Mouse (Mus musculus): ENCODE results near the gene Eif4g1.

Gene Eif4g1

GRCm38 (mm10) chr16:20726384-20726783 is 58.3 kb downstream of the Eif4g1 start:
- no peak for DNase-seq (ENCODE audit: low read depth)

GRCm38 (mm10) chr16:20730293-20730711 is 62.2 kb downstream of the Eif4g1 start:
- no peak for DNase-seq (ENCODE audit: low read depth)

- no peak for DNase-seq (ENCODE audit: low read depth)
Observed at GRCm38 (mm10) chr16:20731688-20732087, 63.6 kb downstream of the Eif4g1 start.

- no peak for DNase-seq (ENCODE audit: low read depth)
Observed at GRCm38 (mm10) chr16:20732251-20732924, 64.3 kb downstream of the Eif4g1 start.

- no peak for DNase-seq (ENCODE audit: low read depth)
Observed at GRCm38 (mm10) chr16:20732925-20733730, 65.0 kb downstream of the Eif4g1 start, which contains the start of gene Chrd. TSS of gene Chrd (plus strand) at chr16:20733127.

- DNase-seq (ENCODE audit: low read depth) = no peak
Observed at GRCm38 (mm10) chr16:20733731-20734730, 65.9 kb downstream of the Eif4g1 start, which contains the start of gene Thpo. TSS of gene Thpo (minus strand) at chr16:20734511.

GRCm38 (mm10) chr16:20735651-20736050 is 67.5 kb downstream of the Eif4g1 start:
- DNase-seq (ENCODE audit: low read depth) = no peak

GRCm38 (mm10) chr16:20736168-20736567 is 68.1 kb downstream of the Eif4g1 start:
- DNase-seq (ENCODE audit: low read depth) = no peak

GRCm38 (mm10) chr16:20736823-20737222 is 68.7 kb downstream of the Eif4g1 start:
- DNase-seq (ENCODE audit: low read depth) = no peak

GRCm38 (mm10) chr16:20739845-20740244 is 71.7 kb downstream of the Eif4g1 start:
- no peak for DNase-seq (ENCODE audit: low read depth)
